Mouse (Mus musculus): ENCODE measurements around the gene Rac2. TPM values are rescaled to one million over a fixed set of nuclear protein-coding genes. Genes with fewer than 3 reads are reported as not detected.

Rac2 gene
- total RNA-seq, 2 experiments from 2014 or later, result 4.6 to 10.2 TPM

- DNase-seq (ENCODE audit: low spot score in 2 of 2), result no peak
Observed at GRCm38 (mm10) chr15:78548336-78548665, 24.3 kb downstream of the Rac2 start.

- no peak for DNase-seq (ENCODE audit: low spot score in 2 of 2)
Observed at GRCm38 (mm10) chr15:78547415-78548335, 24.9 kb downstream of the Rac2 start.

GRCm38 (mm10) chr15:78546060-78546459 lies 26.5 kb downstream of the Rac2 start:
- DNase-seq (ENCODE audit: low spot score in 2 of 2), result no peak

GRCm38 (mm10) chr15:78544561-78545001 lies 28.0 kb downstream of the Rac2 start, which contains the start of gene Sstr3:
Sstr3 (minus strand) TSS chr15:78544685.
- no peak for DNase-seq (ENCODE audit: low spot score in 2 of 2)

GRCm38 (mm10) chr15:78544041-78544440 lies 28.5 kb downstream of the Rac2 start:
- DNase-seq (ENCODE audit: low spot score in 2 of 2), result no peak

- DNase-seq (ENCODE audit: low spot score in 2 of 2), result no peak
Observed at GRCm38 (mm10) chr15:78542767-78543303, 29.7 kb downstream of the Rac2 start.

GRCm38 (mm10) chr15:78542098-78542766 lies 30.4 kb downstream of the Rac2 start:
- no peak for DNase-seq (ENCODE audit: low spot score in 2 of 2)

GRCm38 (mm10) chr15:78541606-78542005 lies 31.0 kb downstream of the Rac2 start:
- no peak for DNase-seq (ENCODE audit: low spot score in 2 of 2)

- DNase-seq (ENCODE audit: low spot score in 2 of 2), result no peak
Observed at GRCm38 (mm10) chr15:78541036-78541435, 31.5 kb downstream of the Rac2 start.

- no peak for DNase-seq (ENCODE audit: low spot score in 2 of 2)
Observed at GRCm38 (mm10) chr15:78535723-78536421, 36.7 kb downstream of the Rac2 start.

- DNase-seq (ENCODE audit: low spot score in 2 of 2), result no peak
Observed at GRCm38 (mm10) chr15:78533346-78533835, 39.2 kb downstream of the Rac2 start.

- DNase-seq (ENCODE audit: low spot score in 2 of 2), result no peak
Observed at GRCm38 (mm10) chr15:78532566-78533345, 39.8 kb downstream of the Rac2 start.

- DNase-seq (ENCODE audit: low spot score in 2 of 2), result peak; percentile 96 to 97
Observed at GRCm38 (mm10) chr15:78531901-78532469, 40.6 kb downstream of the Rac2 start.

- no peak for DNase-seq (ENCODE audit: low spot score in 2 of 2)
Observed at GRCm38 (mm10) chr15:78531451-78531720, 41.2 kb downstream of the Rac2 start.

- DNase-seq (ENCODE audit: low spot score in 2 of 2), result peak in 1 of 2 experiments; percentile 59
Observed at GRCm38 (mm10) chr15:78530671-78531450, 41.7 kb downstream of the Rac2 start, which contains the start of gene C1qtnf6. C1qtnf6 (minus strand) TSS chr15:78531416.

- no peak for DNase-seq (ENCODE audit: low spot score in 2 of 2)
Observed at GRCm38 (mm10) chr15:78530141-78530540, 42.4 kb downstream of the Rac2 start.

- DNase-seq (ENCODE audit: low spot score in 2 of 2), result peak; percentile 50 to 75
Observed at GRCm38 (mm10) chr15:78529428-78529990, 43.1 kb downstream of the Rac2 start.

GRCm38 (mm10) chr15:78528726-78529411 lies 43.7 kb downstream of the Rac2 start:
- peak in 1 of 2 experiments; percentile 47 for DNase-seq (ENCODE audit: low spot score in 2 of 2)

Data from gastrocnemius, postnatal 4 days (tissue).